Mouse (Mus musculus): ENCODE data around the gene Kctd20.

DNA sequence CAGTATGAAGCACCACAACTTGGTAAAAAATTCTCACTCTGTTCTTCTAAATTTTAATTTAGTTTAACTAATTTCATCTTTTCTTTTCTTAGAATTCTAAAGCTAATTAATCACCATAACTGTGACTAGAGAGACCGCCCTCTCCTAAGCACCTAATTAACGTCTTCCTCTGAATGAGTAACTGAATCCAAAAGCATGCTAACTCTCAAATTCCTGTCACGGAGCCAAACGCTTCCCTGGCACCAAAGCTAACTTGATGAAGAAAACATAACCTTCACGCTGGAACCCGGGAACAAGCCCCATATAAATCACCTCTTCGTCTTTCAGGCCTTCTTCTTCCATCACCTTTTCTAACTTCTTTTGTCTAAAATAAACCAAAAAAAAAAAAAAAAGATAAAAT, 40.4 kb downstream of the Kctd20 start:
- no peak for TF ChIP-seq CTCF (conservative IDR thresholded peaks at IDR 0.05; ENCODE audit: low read length)
- TF ChIP-seq NANOG (IDR thresholded peaks at IDR 0.05; ENCODE audit: borderline replicate concordance, low read length), result no peak
